In the genomic region with DNA sequence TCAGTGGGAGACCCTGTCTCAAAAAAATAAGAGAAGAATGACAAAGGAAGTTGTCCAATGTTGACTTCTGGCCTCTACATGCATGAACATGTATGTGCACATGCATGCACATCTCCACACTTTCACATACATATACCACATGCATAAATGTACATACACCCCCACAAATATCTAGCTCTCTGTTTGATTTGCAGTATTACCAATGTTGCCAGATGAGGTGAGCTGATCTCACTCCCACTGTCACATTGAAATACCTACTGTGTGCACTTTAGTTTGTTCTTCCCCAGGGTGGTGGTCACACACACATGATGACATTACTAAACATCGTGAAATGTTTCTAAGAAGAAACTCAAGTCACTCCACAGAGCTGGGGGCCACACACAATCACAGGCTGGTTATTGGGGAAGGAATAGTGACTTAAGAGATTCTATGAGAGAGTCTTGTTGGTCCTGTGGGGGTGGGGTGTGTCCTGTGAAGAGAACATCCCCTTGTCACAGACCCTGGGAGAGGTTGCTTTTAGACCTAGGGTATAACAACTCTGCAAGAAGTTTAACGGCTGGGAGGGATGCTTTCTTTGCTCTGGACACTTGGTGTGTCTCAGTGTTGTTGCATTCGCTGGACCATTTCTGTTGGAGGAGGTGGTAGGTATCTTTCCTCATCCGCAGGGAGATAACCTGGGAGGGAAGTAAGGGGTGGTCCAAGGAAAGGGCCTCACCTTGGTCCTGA, we compare ENCODE assay signal across 19 mouse cellular contexts.
"Had no signal": no experiment of that assay in that cellular context is flagged by ENCODE, and none has a peak within 500 bp of the region (broad histone marks: within the 10 kb centered on the region; RNA-seq: fewer than 3 reads in every experiment).

No protein-coding gene starts in this region.

- H3K9me3 ChIP-seq: midbrain, embryonic 10.5 days; neural tube, embryonic 13.5 days; neural tube, embryonic 15.5 days had no signal

- H3K27ac ChIP-seq: liver, embryonic 14.5 days; midbrain, embryonic 10.5 days; neural tube, embryonic 13.5 days; neural tube, embryonic 15.5 days had no signal

- H3K36me3 ChIP-seq: midbrain, embryonic 10.5 days; neural tube, embryonic 13.5 days; neural tube, embryonic 15.5 days had no signal

- H3K4me2 ChIP-seq: lung, embryonic 14.5 days; neural tube, embryonic 13.5 days; neural tube, embryonic 15.5 days had no signal

- H3K9ac ChIP-seq: liver, embryonic 14.5 days; lung, embryonic 14.5 days; neural tube, embryonic 13.5 days; neural tube, embryonic 15.5 days had no signal

- DNase-seq: lung, adult 18-20 months; lung, embryonic 14.5 days; lung, postnatal 10 days; lung, postnatal 4 days; midbrain, embryonic 14.5 days; retina, postnatal 1 day; right cerebral cortex, adult 18-20 months; right cerebral cortex, postnatal 25 days; right cerebral cortex, postnatal 4 days; spleen, adult 18-20 months; thymus, adult 18-20 months; thymus, postnatal 14 days; thymus, postnatal 36 days had no signal

- H3K27me3 ChIP-seq: neural tube, embryonic 15.5 days had no signal

- H3K4me3 ChIP-seq: midbrain, embryonic 10.5 days; myocyte; neural tube, embryonic 13.5 days; neural tube, embryonic 15.5 days had no signal

- ATAC-seq: midbrain, embryonic 16.5 days had no signal
